Mouse (Mus musculus) lung, embryonic 14.5 days (tissue): ENCODE results near the gene Rgs12. TPM values are rescaled to one million over a fixed set of nuclear protein-coding genes. Genes with fewer than 3 reads are reported as not detected.

Experiments used
- ATAC-seq: fragments of 200-750 bp; cut with Nextera tagmentation; 2 replicates; pipeline ENCODE4 v1.8.0; 2017; ENCODE audit warnings: mild to moderate bottlenecking, moderate TSS enrichment, moderate library complexity; ENCODE audit not compliant: insufficient read depth
- DNase-seq: peaks from one replicate; pipeline ENCODE4 v3.0.0-alpha.2; 2015
- H3K27ac ChIP-seq: fragments of 300-500 bp; sonication (generic); 2 replicates; pipeline ENCODE4 v1.5.1; 2014; ENCODE audit warnings: low read depth, mild to moderate bottlenecking, moderate library complexity
- H3K27me3 ChIP-seq: fragments of 300-500 bp; sonication (generic); 2 replicates; pipeline ENCODE4 v1.6.1; 2014; ENCODE audit warnings: low read length, control low read depth; ENCODE audit not compliant: insufficient read depth
- H3K36me3 ChIP-seq: fragments of 300-500 bp; sonication (generic); 2 replicates; pipeline ENCODE4 v1.6.1; 2014; ENCODE audit warnings: control low read depth; ENCODE audit not compliant: insufficient read depth
- H3K4me1 ChIP-seq: fragments of 300-500 bp; sonication (generic); 2 replicates; pipeline ENCODE4 v1.6.1; 2014; ENCODE audit warnings: antibody characterized with exemption, control low read depth; ENCODE audit not compliant: insufficient read depth
- H3K4me2 ChIP-seq: fragments of 300-500 bp; sonication (generic); 2 replicates; pipeline ENCODE4 v1.6.1; 2014; ENCODE audit warnings: mild to moderate bottlenecking
- H3K4me3 ChIP-seq: fragments of 300-500 bp; sonication (generic); 2 replicates; pipeline ENCODE4 v1.5.1; 2014; ENCODE audit warnings: low read depth, low read length
- H3K9ac ChIP-seq: fragments of 300-500 bp; sonication (generic); 2 replicates; pipeline ENCODE4 v1.6.1; 2014
- H3K9me3 ChIP-seq: fragments of 300-500 bp; sonication (generic); 2 replicates; pipeline ENCODE4 v1.6.1; 2016; ENCODE audit warnings: low read depth, low read length, control low read depth
- CTCF ChIP-seq: IDR thresholded peaks from 2 replicates; pipeline ENCODE4 v1.5.1; 2016; ENCODE audit warnings: antibody characterized with exemption, low read depth
- WGBS: fragments of 180-500 bp; shearing (Covaris S2); extraction: QIAGEN DNeasy Blood & Tissue Kit; methylation state at CpG from one replicate; pipeline ENCODE4 v1.1.7; 2014; 5-methylcytosine and 5-hydroxymethylcytosine counted together
- polyA plus RNA-seq: library from polyadenylated mRNA; unstranded; fragments of >200 nt; fragmentation: Nextera tagmentation; extraction: Ambion mirVana; gene quantifications from 2 replicates; pipeline ENCODE4 v1.2.1, GENCODE M21; 2014

Gene Rgs12
- polyA plus RNA-seq, 1 experiment from 2014 or later: 31.4 TPM

GRCm38 (mm10) chr5:35000323-35000722, 51.1 kb downstream of the Rgs12 start:
- DNase-seq: no peak
- no peaks in the 10 kb centered on the region for H3K9me3 ChIP-seq

GRCm38 (mm10) chr5:35001144-35001543, 51.9 kb downstream of the Rgs12 start:
- Histone ChIP-seq H3K36me3 (peaks cover 7% of the 10 kb centered on the region; the same call in 1 of the 2 replicates), H3K4me2 (no peak overlapping the region), H3K4me1 (no peaks in the 10 kb centered on the region), H3K27me3 (no peaks in the 10 kb centered on the region), H3K27ac (no peak overlapping the region), H3K9ac (no peak overlapping the region), H3K4me3 (no peak overlapping the region), H3K9me3 (no peaks in the 10 kb centered on the region)
- no peak for DNase-seq
- 67% methylated on average over 3 of the region's 3 CpGs for WGBS
- no peak for TF ChIP-seq CTCF
- no peak for ATAC-seq

More at GRCm38 (mm10) chr5:35000323-35000722, 51.1 kb downstream of the Rgs12 start:
- no peaks in the 10 kb centered on the region for H3K27me3 ChIP-seq
- H3K9ac ChIP-seq: no peak overlapping the region
- no peaks in the 10 kb centered on the region for H3K4me1 ChIP-seq
- no peak for TF ChIP-seq CTCF
- no peak overlapping the region for H3K27ac ChIP-seq
- H3K36me3 ChIP-seq: peaks cover 7% of the 10 kb centered on the region; the same call in 1 of the 2 replicates
- no peak for ATAC-seq
- H3K4me2 ChIP-seq: no peak overlapping the region
- no peak overlapping the region for H3K4me3 ChIP-seq

- TF ChIP-seq CTCF: no peak
- Histone ChIP-seq H3K9me3 (no peaks in the 10 kb centered on the region), H3K4me3 (no peak overlapping the region), H3K27me3 (no peaks in the 10 kb centered on the region), H3K27ac (no peak overlapping the region), H3K9ac (no peak overlapping the region), H3K36me3 (peaks cover 11% of the 10 kb centered on the region; the same call in 1 of the 2 replicates), H3K4me2 (no peak overlapping the region), H3K4me1 (no peaks in the 10 kb centered on the region)
- no peak for DNase-seq
- ATAC-seq: no peak
- 72% methylated on average over 7 of the region's 7 CpGs for WGBS
Observed at GRCm38 (mm10) chr5:35003611-35004162, 54.4 kb downstream of the Rgs12 start.

DNA sequence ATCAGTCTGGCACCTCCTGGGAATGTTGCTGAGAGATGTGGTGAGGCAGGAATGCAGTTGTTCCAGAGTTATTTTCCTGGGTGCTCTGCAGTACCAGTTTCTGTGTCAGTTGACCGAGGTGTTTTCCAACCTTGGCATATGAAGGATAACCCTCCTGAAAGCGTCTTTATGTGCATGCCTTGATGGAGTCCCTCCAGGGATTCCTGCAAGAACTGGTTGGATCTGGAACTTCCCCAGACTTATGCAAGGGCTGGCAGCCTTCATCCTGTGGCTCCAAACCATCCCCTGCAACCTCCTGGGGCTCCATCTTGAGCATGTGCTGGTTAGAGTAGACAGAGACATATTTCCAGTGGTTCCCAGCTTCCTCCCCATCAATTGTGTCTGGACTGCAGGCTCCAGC, 55.5 kb downstream of the Rgs12 start:
- DNase-seq (no peak), ATAC-seq (no peak)
- Histone ChIP-seq H3K4me1 (no peaks in the 10 kb centered on the region), H3K4me2 (no peak overlapping the region), H3K27me3 (no peaks in the 10 kb centered on the region), H3K9me3 (no peaks in the 10 kb centered on the region), H3K9ac (no peak overlapping the region), H3K4me3 (no peak overlapping the region), H3K36me3 (peaks cover 11% of the 10 kb centered on the region; the same call in 1 of the 2 replicates), H3K27ac (no peak overlapping the region)
- TF ChIP-seq CTCF: no peak
- 91% methylated on average over 2 of the region's 2 CpGs for WGBS

DNA sequence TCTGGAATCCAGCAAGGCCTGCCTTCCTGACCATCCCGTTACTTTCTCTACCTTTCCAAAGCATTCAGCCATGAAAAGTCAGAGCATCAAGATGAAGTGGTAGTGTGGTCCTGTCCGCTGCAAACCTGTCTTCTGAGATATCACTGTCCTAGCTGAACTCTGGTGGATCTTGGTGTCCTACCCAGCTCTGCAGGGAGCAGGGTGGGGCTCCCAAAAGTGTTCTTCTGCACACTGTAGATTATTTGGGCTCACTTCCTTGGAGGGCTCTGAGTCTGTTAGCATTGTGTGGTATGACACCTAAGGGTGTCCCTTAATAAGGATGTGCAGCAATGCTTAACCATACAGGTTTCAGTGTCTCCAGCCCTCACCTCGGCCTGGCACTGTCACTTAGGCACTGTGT, 56.4 kb downstream of the Rgs12 start:
- no peak for TF ChIP-seq CTCF
- no peak for ATAC-seq
- H3K36me3 ChIP-seq: peaks cover 4% of the 10 kb centered on the region; the same call in 1 of the 2 replicates
- H3K27me3 ChIP-seq: no peaks in the 10 kb centered on the region
- 79% methylated on average over 3 of the region's 3 CpGs for WGBS
- no peak overlapping the region for H3K4me2 ChIP-seq
- no peak for DNase-seq
- no peak overlapping the region for H3K27ac ChIP-seq
- no peak overlapping the region for H3K9ac ChIP-seq
- no peaks in the 10 kb centered on the region for H3K4me1 ChIP-seq
- no peaks in the 10 kb centered on the region for H3K9me3 ChIP-seq
- H3K4me3 ChIP-seq: no peak overlapping the region

DNA sequence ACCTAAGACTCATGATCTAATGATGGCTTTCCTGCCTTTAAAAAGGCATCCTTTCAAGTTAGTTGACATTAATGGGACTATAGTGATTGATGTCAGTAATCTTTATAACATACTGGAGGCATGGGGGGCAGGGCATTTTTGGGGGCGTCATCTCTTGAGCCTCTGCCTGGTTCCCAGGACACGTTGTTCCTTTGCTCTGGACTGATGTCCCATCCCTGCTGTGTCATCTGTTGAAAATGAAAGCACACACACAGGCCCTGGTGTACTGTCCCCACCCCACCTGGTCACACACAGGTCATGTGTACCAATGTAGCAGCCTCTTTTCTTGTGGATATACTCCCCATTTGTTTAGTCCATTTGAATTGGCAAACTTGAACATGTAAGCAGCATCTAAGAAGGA, 57.4 kb downstream of the Rgs12 start:
- ATAC-seq (no peak), DNase-seq (no peak)
- Histone ChIP-seq H3K9ac (no peak overlapping the region), H3K4me1 (no peaks in the 10 kb centered on the region), H3K36me3 (peaks cover 4% of the 10 kb centered on the region; the same call in 1 of the 2 replicates), H3K4me3 (no peak overlapping the region), H3K27ac (no peak overlapping the region), H3K27me3 (no peaks in the 10 kb centered on the region), H3K4me2 (no peak overlapping the region), H3K9me3 (no peaks in the 10 kb centered on the region)
- 48% methylated on average over 2 of the region's 2 CpGs for WGBS
- no peak for TF ChIP-seq CTCF

GRCm38 (mm10) chr5:35009163-35009562, 59.9 kb downstream of the Rgs12 start:
- H3K9ac ChIP-seq: no peak overlapping the region
- no peak overlapping the region for H3K27ac ChIP-seq
- DNase-seq: no peak
- no peaks in the 10 kb centered on the region for H3K4me1 ChIP-seq
- no peaks in the 10 kb centered on the region for H3K27me3 ChIP-seq
- no peaks in the 10 kb centered on the region for H3K9me3 ChIP-seq
- H3K4me2 ChIP-seq: no peak overlapping the region
- no peak for TF ChIP-seq CTCF
- H3K36me3 ChIP-seq: peaks cover 4% of the 10 kb centered on the region; the same call in 1 of the 2 replicates
- no peak overlapping the region for H3K4me3 ChIP-seq
- ATAC-seq: no peak
- WGBS: 85% methylated on average over 4 of the region's 4 CpGs
